Mouse (Mus musculus): Measurements from ENCODE around the gene Bglap2.

Gene Bglap2

GRCm38 (mm10) chr3:88338316-88338715, 40.2 kb downstream of the Bglap2 start:
- DNase-seq (ENCODE audit: low spot score), result no peak

- no peak for DNase-seq (ENCODE audit: low spot score)
Measured at GRCm38 (mm10) chr3:88337367-88338020, 41.0 kb downstream of the Bglap2 start.

GRCm38 (mm10) chr3:88336058-88337013, 42.2 kb downstream of the Bglap2 start, which contains the start of the genes Tmem79 and Smg5:
Tmem79 (minus strand) TSS chr3:88336148.
Smg5 (plus strand) TSS chr3:88336260.
- peak; percentile 94 for DNase-seq (ENCODE audit: low spot score)

- DNase-seq (ENCODE audit: low spot score), result peak; percentile 16
Measured at GRCm38 (mm10) chr3:88335436-88336053, 43.0 kb downstream of the Bglap2 start.

- DNase-seq (ENCODE audit: low spot score), result no peak
Measured at GRCm38 (mm10) chr3:88334902-88335435, 43.5 kb downstream of the Bglap2 start.

- DNase-seq (ENCODE audit: low spot score), result peak; percentile 49
Measured at GRCm38 (mm10) chr3:88334029-88334658, 44.4 kb downstream of the Bglap2 start.

- peak; percentile 37 for DNase-seq (ENCODE audit: low spot score)
Measured at GRCm38 (mm10) chr3:88331282-88331681, 47.2 kb downstream of the Bglap2 start.

- no peak for DNase-seq (ENCODE audit: low spot score)
Measured at GRCm38 (mm10) chr3:88328956-88329355, 49.5 kb downstream of the Bglap2 start.

All from urinary bladder, postnatal 25 days (tissue).